Mouse (Mus musculus): ENCODE data around the gene Acvr1b.

The Acvr1b gene

DNA sequence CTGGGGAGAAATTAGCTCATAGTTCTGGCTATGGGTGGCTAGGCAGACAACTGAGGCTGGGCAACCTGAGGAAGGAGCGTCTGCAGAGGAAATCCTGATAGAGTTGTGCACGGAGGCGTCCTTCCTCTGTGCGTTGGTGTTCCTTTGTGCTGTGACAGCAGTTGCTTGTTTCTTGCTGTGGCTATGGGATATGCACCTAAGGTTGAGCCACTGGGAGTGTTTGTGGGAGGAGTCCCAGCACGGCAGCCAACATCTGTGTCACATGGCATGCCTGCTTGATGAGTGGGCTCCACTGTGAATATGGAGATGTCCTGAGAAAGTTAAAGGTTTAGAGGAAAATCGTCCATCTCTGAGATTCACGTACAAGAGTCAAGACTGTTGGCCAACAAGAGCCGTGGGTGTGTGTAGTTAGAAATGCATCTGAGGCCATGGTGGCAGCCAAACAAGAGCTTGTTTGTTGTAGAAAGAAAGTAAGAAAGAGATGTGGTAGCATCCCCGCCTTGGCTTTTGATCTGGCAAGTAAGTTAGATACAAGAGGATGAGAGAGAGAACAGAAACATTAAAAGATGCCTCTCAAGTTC, 76.4 kb downstream of the Acvr1b start:
- no peak for DNase-seq (ENCODE audit: low spot score)

DNA sequence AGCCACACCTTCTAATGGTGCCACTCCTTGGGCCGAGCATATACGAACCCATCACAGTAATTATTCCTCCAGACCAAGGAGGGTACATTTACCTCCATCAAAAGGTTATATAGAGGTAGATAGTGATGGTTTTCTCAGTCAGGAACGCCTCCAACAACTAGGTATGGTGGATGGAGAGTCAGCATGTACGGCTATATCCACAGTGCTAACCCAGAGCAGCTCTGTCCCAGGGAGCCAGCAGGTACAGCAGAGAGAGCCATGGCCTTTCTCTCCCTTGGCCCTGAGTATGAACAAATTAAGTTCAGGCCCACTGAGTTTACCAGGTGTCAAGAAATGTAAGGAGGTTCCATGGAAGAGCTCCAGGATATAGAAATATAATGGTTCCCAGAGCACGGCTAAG, 78.1 kb downstream of the Acvr1b start:
- DNase-seq (ENCODE audit: low spot score): no peak

DNA sequence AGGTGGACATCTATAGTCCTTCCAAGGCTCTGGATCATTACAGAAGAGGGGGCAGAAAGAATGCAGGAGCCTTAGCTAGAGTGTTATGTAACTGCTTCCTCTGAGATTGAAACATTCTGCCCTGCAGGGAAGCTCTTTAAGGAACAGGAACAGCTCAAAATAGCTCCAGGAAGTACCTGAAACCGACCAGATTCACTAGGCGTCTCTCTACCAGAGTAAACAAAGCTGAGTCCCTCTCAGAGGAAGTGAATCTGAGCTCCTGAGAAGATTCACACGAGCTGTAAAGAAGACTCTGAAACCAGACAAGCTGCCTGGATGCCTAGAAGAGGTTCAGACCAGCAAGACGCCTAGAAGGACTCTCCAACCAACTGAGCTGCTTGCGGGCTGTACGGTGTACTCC, 78.7 kb downstream of the Acvr1b start:
- no peak for DNase-seq (ENCODE audit: low spot score)

DNA sequence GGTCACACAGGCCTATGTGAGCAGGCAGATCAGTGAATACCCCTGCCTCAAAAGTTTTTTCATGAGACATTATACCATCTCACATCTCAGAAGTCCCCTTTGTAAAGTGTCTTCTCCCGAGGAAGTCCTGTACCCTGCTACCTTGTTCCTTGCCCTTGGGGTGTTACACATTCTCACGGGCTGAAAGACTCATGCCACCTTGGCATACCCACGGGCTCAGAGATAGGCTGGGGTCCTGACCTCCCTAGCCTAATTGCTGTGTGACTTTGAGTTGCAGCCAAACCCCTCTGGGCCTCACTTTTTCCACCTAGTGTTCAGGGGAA, 79.7 kb downstream of the Acvr1b start:
- DNase-seq (ENCODE audit: low spot score): no peak

DNA sequence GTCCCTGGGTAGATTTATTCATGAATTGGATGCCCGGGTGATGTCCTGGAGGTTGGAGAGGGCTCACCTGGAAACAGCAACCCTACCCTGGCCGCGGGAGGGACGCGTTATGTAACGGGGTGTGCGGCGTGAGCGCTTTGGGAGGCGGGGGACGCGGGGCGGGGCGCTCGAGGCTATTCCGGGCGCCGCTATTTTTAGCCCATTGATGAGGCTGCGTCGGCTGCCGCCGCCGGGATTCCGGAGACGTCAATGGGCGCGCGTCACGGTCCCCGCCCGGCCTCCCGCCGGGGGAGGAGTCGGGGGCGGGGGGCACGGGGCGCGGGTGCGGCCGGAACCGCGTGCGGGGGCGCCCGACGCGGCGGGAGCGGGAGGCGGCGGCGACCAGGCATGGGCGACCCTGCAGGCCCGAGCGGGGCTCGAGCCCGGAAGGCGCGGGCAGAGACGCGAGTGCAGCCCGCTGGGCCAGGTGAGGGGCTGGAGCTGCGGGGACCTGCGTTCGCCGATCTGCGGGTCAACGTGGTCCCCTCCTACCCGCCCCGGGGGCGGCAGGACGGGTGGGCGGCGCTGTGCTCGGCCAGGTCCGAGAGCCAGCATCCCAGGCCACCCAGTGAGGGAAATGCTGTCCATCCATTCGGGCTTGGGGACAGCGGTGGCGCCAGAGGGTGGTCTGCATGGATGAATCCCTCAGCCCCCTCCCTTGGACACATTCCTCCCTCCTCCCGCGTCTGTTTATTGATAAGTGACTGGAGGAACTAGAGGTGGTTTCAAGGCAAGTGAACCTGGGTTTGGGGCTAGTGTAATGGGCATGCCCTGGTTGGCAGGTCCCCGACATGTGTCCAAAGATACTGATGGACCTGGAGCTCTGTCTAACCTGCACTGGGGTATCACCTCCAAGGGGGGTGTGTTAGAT, 80.3 kb downstream of the Acvr1b start, which contains the start of gene Nr4a1:
Gene Nr4a1 (plus strand): TSS at position 384 of the 910 bp plus-strand sequence.
- DNase-seq (ENCODE audit: low spot score): peak; percentile 76

DNA sequence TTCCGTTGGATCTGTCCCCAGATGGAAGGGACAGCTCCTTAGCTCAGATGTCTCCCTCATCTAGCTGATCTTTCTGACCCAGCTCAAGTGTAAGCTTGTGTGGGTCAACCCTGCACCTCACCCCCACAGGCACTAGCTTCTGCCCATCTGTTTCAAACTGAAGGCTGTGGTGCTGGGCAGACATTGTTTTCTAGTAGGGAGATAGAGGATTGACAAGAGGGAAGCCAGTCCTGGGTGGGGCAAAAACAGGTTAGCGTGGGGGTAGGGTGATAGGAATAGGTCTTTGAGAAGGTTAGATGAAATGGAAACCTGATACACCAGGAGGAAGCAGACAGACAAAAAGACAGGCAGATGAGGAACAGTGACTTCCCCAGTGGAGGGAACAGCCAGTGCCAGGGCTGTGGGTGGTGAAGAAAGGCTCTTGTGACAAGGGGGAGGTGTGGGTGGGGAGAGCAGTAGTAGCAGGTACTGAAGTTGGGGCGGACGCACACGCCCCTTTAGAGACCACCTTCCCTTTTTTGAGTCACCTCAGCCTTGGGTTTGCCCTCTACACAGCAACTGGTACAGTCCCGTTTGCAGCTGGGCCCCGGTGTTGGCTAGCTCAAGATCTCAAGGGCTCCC, 82.1 kb downstream of the Acvr1b start:
- DNase-seq (ENCODE audit: low spot score): no peak

DNA sequence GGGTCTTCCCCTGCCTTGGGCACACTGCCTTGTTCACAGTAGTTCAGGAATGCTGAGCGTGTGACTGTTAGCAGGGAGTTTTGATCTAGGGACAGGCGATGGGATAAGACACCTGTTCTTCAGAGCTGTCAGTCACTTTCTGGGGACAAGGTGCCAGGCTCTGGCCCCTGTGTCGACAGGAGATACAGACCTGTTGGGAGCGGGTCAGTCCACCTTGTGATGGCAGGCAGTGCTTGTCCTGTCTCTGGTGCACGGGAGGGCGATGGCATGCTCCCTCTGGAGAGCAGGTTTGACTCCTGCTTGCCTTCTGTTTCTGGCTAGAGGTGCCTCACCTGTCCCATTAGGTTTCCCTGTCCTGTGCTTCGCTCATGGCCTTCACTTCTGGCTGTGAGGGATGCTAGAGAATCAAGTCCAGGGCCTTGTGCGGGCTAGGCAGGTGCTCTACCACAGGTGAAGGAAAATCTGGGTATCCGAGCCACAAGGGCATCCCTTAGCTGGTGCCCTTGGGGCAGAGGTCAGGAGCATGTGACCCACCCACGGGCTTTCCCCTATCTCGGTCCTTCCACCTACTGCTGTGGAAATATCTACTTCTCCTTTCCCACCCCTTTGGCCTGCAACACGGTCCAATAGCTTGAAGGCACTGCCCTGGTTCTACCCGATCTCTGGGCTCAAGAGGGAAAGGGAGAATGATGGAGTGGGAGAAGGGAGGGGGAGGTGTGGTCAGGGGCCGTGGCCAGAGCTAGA, 82.8 kb downstream of the Acvr1b start:
- DNase-seq (ENCODE audit: low spot score): no peak

DNA sequence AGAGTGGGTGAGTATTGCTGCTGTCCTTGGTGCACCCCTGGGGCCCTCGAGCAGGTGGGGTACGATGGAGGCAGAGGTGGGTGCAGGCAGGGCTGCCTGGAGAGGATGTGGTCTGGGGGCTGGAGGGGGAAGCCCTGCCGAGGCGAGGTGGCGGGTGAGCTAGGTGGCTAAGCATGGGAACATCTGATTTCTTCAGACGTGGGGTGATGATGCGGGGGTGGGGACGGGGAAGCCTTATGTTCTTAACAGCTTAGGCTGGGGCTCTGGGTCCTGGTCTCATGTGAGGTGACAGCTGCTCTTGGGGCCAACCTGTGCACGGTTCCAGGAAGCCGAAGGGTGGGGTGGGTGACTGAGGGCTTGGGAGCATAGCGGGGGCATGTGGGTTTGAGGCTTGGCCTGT, 84.6 kb downstream of the Acvr1b start:
- DNase-seq (ENCODE audit: low spot score): no peak

DNA sequence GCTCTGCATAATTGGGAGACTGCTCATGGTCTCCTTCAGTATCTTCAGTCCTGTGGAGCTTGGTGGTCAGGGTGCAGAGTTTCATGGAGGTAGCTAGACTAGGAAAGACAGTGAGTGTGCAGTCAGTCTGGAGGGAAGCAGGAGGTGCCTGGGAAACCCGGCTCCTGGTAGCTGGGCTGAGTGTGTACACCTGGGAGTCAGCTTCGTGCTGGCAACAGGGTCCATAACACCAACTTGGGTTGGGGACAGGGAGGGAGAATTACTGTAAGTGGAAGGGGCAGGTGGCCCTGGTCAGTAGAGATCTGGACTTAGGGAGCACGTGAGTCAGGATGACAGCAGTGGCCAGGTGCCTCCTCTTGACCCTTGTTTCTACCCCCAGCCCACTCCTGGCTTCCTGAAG, 86.1 kb downstream of the Acvr1b start:
- DNase-seq (ENCODE audit: low spot score): no peak

DNA sequence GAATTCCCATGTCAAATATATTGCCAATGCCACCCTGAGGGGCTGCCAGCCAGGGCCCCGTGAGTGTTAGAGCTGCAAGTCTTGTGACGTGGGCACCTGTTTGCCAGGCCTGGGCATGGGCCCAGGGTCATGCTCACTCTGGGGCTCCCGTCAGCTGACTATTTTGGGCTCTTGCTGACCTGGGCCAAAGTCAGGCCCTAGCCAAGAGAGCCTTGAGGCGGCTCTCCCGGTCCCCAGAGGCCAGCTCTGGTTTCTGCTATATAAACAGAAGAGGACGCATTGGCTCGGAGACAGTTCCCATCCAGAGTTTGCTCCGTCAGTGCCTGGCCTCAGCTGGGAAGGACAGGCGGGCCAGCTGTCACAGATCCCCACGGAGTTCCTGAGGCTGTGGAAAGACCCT, 86.5 kb downstream of the Acvr1b start:
- DNase-seq (ENCODE audit: low spot score): peak; percentile 50

DNA sequence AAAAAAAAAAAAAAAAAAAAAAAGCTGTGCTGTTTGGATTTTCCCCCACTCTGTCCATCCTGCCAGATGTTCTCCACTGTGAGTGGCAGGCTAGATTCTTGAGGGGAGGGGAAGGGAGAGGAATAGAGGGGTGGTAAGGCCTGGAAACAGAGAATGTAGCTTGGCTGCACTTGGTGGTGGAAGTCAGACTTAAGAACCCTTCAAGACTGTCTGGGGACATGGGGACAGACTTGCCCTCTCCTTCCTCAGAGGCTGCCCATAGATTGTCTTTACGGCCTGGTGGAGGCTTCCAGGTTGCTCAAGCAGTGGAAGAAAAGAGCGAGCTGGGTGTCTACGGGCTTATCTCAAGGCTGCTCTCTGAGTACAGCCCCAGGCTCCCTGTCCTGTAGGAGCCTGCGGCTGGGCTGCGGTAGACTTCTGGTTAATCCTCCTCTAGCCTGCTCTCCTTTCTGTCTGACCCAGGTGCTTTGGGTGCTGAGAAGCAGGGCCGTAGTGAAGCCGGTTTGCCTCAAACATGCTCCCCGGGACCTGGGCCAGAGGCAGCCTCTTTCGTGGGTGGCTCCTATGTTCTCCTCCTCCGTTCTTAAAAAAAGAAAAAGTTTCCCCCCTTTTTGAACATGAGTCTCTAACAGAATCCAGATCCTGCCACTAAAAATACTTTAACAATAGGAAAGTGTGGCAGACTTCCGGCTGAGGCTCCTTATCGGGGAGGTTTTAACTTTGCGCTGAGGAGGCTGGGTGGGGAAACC, 87.2 kb downstream of the Acvr1b start:
- no peak for DNase-seq (ENCODE audit: low spot score)

DNA sequence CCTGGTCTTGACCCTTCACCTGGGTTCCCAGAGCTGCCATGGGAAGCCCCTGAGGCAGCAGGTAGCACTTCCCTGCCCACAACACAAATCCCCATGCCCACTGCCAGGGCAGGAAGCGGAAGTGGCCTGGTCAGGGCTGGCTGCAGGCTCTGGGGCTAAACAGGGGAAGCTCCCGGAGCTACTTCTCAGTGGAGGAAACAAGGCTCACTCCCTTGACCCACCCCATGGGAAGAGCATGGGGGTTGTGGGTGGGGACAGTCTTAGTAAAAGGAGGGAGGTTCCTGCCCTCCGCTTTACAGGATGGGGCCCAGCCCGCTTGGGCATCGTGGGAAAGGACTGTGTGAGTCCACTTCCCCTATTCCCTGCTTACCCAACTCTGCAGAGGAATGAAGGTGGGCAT, 88.6 kb downstream of the Acvr1b start:
- no peak for DNase-seq (ENCODE audit: low spot score)
